Mouse (Mus musculus) heart, postnatal 0 days (tissue): ENCODE results near the gene Lrp8.

Experiments used
- CTCF ChIP-seq: IDR thresholded peaks from 2 replicates; pipeline ENCODE4 v1.5.1; 2016; ENCODE audit warnings: antibody characterized with exemption, control low read depth, low read depth
- EP300 ChIP-seq: IDR thresholded peaks from 2 replicates; pipeline ENCODE4 v1.6.1; 2016; ENCODE audit warnings: antibody characterized with exemption, low read depth

DNA sequence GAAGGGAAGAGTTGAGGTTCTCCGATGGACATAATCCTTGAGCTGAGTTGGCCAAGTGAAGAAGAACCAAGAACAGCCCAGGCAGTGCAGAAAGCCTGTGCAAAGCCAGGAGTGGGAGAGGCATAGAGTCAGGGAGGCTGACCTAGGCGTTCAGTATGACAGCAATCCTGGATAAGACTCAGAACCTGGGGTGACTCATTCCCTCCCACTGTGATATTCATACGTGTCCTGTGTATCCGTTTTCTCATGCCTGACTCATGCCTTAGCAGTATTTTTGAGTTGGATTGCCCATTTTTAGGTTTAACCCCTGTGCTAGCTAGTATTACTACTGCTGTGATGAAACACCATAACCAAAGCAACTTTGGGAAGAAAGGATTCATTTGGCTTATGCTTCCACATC, 62.8 kb downstream of the Lrp8 start:
- TF ChIP-seq EP300 (no peak), CTCF (no peak)
